Mouse (Mus musculus) B cell, adult 67 days (primary cell): ENCODE results near the gene Odc1. TPM values are rescaled to one million over a fixed set of nuclear protein-coding genes. Genes with fewer than 3 reads are reported as not detected.

Experiments
- total RNA-seq, 2 experiments: library from RNA; stranded (reverse); gene quantifications; 4 replicates each; pipeline ENCODE4 v1.2.4; 2023

The Odc1 gene
- 100 to 1,000 TPM; 458 to 520 TPM for total RNA-seq

GRCm38 (mm10) chr12:17544209-17545106 is at the start of gene Odc1:
Odc1 (plus strand) TSS chr12:17544794.

Other genes with a start within 250 kb of the Odc1 start
- not detected for gene Atp6v1c2, start 215.4 kb upstream of the Odc1 start, total RNA-seq
- 10 to 100 TPM; 20.8 to 22.3 TPM for gene Nol10, start 196.3 kb upstream of the Odc1 start, total RNA-seq
- 10 to 100 TPM; 11.1 to 11.4 TPM for gene Hpcal1, start 146.1 kb downstream of the Odc1 start, total RNA-seq